Mouse (Mus musculus): Measurements from ENCODE around the gene Nuak2.
A peak's percentile ranks its signal among the peaks of the same experiment; 100 is the strongest.

Nuak2 gene

DNA sequence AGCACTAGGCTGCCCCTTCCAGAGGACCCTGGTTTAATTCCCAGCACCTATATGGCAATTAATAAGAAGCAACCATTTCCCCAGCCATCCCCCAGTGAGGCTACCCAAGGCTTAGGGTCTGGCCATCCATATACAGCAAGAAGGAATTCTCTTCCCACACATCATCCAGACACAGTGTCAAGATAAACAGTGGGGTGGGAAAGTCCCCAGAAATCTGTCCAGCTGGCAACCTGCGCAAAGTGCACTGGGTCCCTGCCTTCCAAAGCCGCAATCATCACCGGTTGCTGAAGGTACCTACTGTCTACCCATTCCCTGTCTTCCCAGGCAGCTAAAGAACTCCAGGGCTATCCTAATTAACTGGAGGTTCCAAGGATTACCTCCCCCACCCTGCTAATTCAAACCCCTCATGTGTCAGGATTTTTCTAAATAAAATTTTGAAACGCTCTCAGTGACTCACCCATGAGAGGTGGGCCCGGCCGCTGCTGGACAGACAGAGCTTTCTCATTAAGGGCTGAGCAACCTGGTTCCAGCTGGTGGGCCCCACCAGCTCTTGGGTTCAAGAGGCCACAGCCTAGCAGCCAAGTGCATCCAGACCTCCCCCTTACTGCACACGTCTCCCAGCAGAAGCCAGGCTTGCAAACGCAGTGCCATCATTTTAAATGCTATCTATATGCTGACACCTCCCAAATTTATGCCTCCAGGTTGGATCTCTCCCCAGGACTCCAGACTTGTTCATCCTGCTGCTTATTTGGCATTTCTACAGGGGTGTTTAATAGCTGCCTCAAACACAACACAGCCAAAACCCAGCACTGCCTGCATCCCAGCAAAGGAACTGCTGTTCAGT, 60.5 kb downstream of the Nuak2 start:
- DNase-seq (ENCODE audit: low read depth, low spot score) = no peak

DNA sequence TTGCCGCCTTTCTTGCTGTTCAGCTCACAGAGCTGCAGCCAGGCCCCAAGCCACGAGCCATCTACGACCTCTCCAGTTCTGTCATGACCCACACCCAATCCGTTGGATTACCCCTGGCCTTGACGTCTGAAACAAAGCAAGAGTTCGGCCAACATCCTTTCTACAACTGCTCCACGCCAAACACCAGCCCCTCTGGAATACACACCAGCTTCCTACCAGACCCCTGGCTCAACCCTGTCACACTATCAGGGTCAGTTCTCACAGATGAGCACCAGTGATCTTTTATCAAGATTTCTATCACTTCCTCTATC, 61.1 kb downstream of the Nuak2 start:
- DNase-seq (ENCODE audit: low read depth, low spot score) = no peak

DNA sequence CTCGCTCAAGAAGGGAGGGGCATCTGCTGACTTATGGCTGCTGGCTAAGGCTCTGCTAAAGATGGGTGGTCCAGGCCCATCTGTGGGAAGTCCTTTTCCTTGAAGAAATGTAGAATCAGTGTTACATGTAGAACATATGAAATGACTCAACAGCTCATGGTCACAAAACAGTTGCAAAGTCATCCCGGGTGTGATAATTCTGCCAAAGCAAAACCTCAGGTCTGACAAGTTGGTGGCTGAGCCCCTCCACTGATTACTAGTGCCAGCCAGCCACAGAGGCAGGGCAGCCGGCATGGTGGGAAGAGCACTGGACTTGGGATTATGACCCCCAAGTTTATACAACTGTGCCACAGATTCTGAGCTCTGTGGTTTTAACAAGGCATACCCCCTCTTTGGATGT, 61.9 kb downstream of the Nuak2 start:
- DNase-seq (ENCODE audit: low read depth, low spot score) = no peak

GRCm38 (mm10) chr1:132380550-132381100, 64.7 kb downstream of the Nuak2 start:
- DNase-seq (ENCODE audit: low read depth, low spot score) = no peak

GRCm38 (mm10) chr1:132381929-132382328, 66.0 kb downstream of the Nuak2 start:
- DNase-seq (ENCODE audit: low read depth, low spot score) = peak; percentile 65
